Comparison of ENCODE assay signal across 26 mouse cellular contexts in the genomic region with DNA sequence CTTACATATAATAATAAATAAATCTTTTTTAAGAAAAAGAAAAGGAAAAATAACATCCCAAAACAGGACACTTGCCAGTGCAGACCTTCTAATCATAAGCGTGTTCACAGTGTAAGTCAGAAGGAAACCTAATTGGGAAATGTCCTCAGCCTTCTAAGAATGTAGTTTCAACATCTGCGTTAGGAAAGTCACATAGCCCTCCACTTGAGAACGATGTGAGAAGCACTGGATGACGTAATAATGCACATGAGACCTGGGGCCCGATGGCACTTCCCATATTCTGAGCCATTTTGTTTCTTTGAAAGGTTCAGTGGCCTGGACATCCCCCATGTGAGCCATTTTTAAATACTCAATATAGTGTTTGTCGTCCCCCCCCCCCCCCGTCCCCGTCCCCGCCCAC.
DNase-seq lines count a peak whose midpoint lies in the region; ATAC-seq and TF ChIP-seq lines count a peak whose summit lies in the region.
"Had no signal": no experiment of that assay in that cellular context is flagged by ENCODE, and none has a peak within 500 bp of the region (broad histone marks: within the 10 kb centered on the region; RNA-seq: fewer than 3 reads in every experiment).

No protein-coding gene starts in this region.

- no peaks in the 10 kb centered on the region for H3K4me1 ChIP-seq in hindbrain, postnatal 0 days (ENCODE audit: insufficient read depth, low read length)
- H3K4me1 ChIP-seq: hindbrain, embryonic 13.5 days; neural tube, embryonic 15.5 days had no signal

- no peak overlapping the region for H3K4me2 ChIP-seq in hindbrain, postnatal 0 days (ENCODE audit: low read depth, low read length)
- H3K4me2 ChIP-seq: heart, embryonic 12.5 days; hindbrain, embryonic 13.5 days; neural tube, embryonic 15.5 days had no signal

- H3K9me3 ChIP-seq in hindbrain, postnatal 0 days (ENCODE audit: low read length) = no peaks in the 10 kb centered on the region
- H3K9me3 ChIP-seq: hindbrain, embryonic 13.5 days; neural tube, embryonic 15.5 days had no signal

- no peak overlapping the region for H3K4me3 ChIP-seq in hindbrain, postnatal 0 days (ENCODE audit: low read length)
- H3K4me3 ChIP-seq: heart, adult 2 months; heart, embryonic 12.5 days; hindbrain, embryonic 13.5 days; neural tube, embryonic 15.5 days had no signal

- H3K27me3 ChIP-seq in hindbrain, postnatal 0 days (ENCODE audit: insufficient read depth, low read length) = no peaks in the 10 kb centered on the region
- H3K27me3 ChIP-seq: CH12.LX; heart, embryonic 12.5 days; hindbrain, embryonic 13.5 days; neural tube, embryonic 15.5 days had no signal

- TF ChIP-seq CTCF in hindbrain, postnatal 0 days (IDR thresholded peaks at IDR 0.05; ENCODE audit: low read depth) = no peak

- DNase-seq in 416B (ENCODE audit: low read depth) = peak; percentile 72
- DNase-seq in adipocyte (ENCODE audit: low spot score) = peak; percentile 54
- DNase-seq in lung, postnatal 36 days = peak; percentile 72
- no peak for DNase-seq in hindbrain, postnatal 0 days (ENCODE audit: low spot score)
- no peak for DNase-seq in kidney, adult 8-10 months
- no peak for DNase-seq in cerebellum, adult 18-20 months
- DNase-seq: adrenal gland, postnatal 10 days; cerebellum, adult 11 months; cerebellum, adult 9-11 months; gastrocnemius, postnatal 25 days; heart, adult 2 months; heart, postnatal 4 days; kidney, postnatal 25 days; midbrain, embryonic 14.5 days; retina, postnatal 1 day; right cerebral cortex, postnatal 14 days; thymus, adult 18-20 months; thymus, postnatal 4 days had no signal

- H3K27ac ChIP-seq in hindbrain, postnatal 0 days = no peak overlapping the region
- H3K27ac ChIP-seq: heart, adult 2 months; hindbrain, embryonic 13.5 days; neural tube, embryonic 15.5 days had no signal

- no peak overlapping the region for H3K9ac ChIP-seq in hindbrain, postnatal 0 days (replicated peaks; ENCODE audit: low read length)
- H3K9ac ChIP-seq: heart, embryonic 12.5 days; hindbrain, embryonic 13.5 days; neural tube, embryonic 15.5 days had no signal

- ATAC-seq in granulocyte monocyte progenitor cell, adult 5-6 weeks (replicated peaks; ENCODE audit: poor library complexity, severe bottlenecking) = peak; percentile 98
- no peak for ATAC-seq in hindbrain, postnatal 0 days
- ATAC-seq: activated CD4-positive, CD25-positive, alpha-beta regulatory T cell, adult 4 months; forebrain, embryonic 14.5 days; intestine, postnatal 0 days had no signal

- 90% methylated on average over 9 of the region's 9 CpGs for WGBS in hindbrain, postnatal 0 days

- no peaks in the 10 kb centered on the region for H3K36me3 ChIP-seq in hindbrain, postnatal 0 days (ENCODE audit: insufficient read depth, low read length)
- H3K36me3 ChIP-seq: hindbrain, embryonic 13.5 days; neural tube, embryonic 15.5 days had no signal

Comparison
In these comparisons a context has a peak if more than half of its experiments do, and no peak if none do; other contexts are left out.
1. DNase-seq: peak in 416B (single experiment), adipocyte (single experiment) and lung, postnatal 36 days (single experiment); none in hindbrain, postnatal 0 days (single experiment), kidney, adult 8-10 months (0 of 2) and cerebellum, adult 18-20 months (0 of 2).